Comparison of ENCODE assay signal across 31 mouse cellular contexts in the genomic region with DNA sequence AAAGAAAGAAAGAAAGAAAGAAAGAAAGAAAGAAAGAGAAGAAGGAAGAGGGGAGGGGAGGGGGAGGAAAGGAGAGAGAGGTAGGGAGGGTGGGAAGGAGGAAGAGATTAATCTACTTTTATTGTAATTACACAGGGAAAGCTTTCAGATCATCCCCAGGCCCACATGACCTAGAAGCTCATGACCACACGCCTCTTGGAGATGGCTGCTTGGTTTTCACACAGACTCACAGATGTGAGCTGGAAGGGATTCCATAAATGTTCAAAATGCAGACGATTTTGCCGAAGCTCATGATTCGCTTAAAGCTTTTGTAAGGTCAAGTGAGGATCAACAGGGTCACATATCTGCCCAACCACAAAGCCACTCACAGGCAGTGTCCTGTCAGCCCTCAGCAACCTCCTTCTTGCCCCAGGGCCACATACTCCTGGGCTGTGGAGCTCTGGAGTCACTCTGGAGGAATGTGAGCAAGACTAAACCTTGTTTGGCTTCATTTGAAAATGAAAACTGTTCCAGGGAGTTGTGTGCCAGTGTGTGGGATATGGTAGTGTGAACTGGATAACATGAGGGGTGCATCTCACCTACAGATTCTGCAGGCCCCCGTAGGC. TPM values are rescaled to one million over a fixed set of nuclear protein-coding genes. Genes with fewer than 3 reads are reported as not detected.
"Had no signal": no experiment of that assay in that cellular context is flagged by ENCODE, and none has a peak within 500 bp of the region (broad histone marks: within the 10 kb centered on the region; RNA-seq: fewer than 3 reads in every experiment).

No protein-coding gene starts in this region.

RNA-seq across cellular contexts. Expression of gene Tcp10c, which starts 49.3 kb away (rescaled TPM):
- polyA plus RNA-seq: limb, embryonic 10.5 days; limb, embryonic 11.5 days; limb, embryonic 12.5 days; limb, embryonic 13.5 days; limb, embryonic 14.5 days; limb, embryonic 15.5 days; liver, adult 2 months; liver, embryonic 11.5 days; liver, embryonic 12.5 days; liver, embryonic 13.5 days; liver, embryonic 14.5 days; liver, embryonic 15.5 days; liver, embryonic 16.5 days; liver, postnatal 0 days; lung, adult 2 months; lung, embryonic 14.5 days; lung, embryonic 15.5 days; lung, embryonic 16.5 days; lung, postnatal 0 days; macrophage; midbrain, embryonic 10.5 days; midbrain, embryonic 11.5 days; midbrain, embryonic 12.5 days; midbrain, embryonic 13.5 days; midbrain, embryonic 14.5 days; midbrain, embryonic 15.5 days; midbrain, embryonic 16.5 days; midbrain, postnatal 0 days; myocyte; neural tube, embryonic 11.5 days; neural tube, embryonic 12.5 days had no signal
